Mouse (Mus musculus): Measurements from ENCODE around the gene Fam163a. TPM values are rescaled to one million over a fixed set of nuclear protein-coding genes. Genes with fewer than 3 reads are reported as not detected.
A peak's percentile ranks its signal among the peaks of the same experiment; 100 is the strongest.

Gene Fam163a
- polyA plus RNA-seq, 1 experiment from 2014 or later = not detected

DNA sequence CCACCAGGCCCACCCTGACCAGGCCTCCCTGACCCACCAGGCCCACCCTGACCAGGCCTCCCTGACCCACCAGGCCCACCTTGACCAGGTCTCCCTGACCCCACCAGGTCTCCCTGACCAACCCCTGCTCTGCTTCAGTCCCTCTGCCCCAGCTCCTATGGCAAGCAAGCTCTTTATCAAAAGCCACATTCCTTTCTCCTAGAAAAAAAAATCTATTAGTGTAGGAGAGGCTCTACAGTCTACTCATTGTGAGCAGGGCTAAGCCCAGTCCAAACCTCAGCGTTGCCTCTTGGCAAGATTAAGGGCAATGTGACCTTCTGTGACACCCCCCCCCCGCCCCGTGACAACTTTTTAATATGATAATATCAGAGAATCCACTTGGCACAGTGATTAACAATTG lies 120.2 kb downstream of the Fam163a start:
- H3K36me3 ChIP-seq (replicated peaks) = no peaks in the 10 kb centered on the region
- no peak overlapping the region for H3K4me3 ChIP-seq (replicated peaks)
- no peaks in the 10 kb centered on the region for H3K9me3 ChIP-seq (replicated peaks)
- H3K27ac ChIP-seq (replicated peaks) = no peak overlapping the region
- 48% methylated on average over 3 of the region's 3 CpGs for WGBS (ENCODE audit: insufficient replicate concordance)
- H3K4me1 ChIP-seq (replicated peaks) = peaks cover 4% of the 10 kb centered on the region; the same call in 1 of the 2 replicates
- ATAC-seq (ENCODE audit: insufficient read depth) = no peak
- H3K9ac ChIP-seq = no peak overlapping the region
- no peak overlapping the region for H3K4me2 ChIP-seq
- 0 out of 2 replicates have a peak, but pooled peaks cover 2% of the 10 kb centered on the region for H3K27me3 ChIP-seq

DNA sequence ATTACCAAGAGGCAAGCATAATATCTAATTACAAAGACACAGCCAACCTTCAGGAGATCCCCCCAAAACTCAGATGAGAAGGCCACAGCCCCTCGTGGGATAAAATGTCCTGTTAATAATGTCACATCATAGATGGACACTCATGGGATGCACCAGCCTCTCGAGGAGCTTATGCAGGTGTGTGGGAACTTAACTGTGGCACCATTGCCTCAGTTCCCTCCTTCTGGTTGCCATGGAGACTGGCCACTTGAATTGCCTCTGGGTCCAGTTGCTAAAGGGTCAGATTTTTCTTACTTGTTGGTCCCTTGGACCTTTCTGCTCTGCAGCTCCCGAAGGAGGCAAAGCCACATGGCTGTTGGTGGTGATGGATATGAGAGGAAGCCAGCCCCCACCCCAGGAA lies 127.2 kb downstream of the Fam163a start:
- no peak for ATAC-seq (ENCODE audit: insufficient read depth)
- no peaks in the 10 kb centered on the region for H3K27me3 ChIP-seq
- no peaks in the 10 kb centered on the region for H3K9me3 ChIP-seq (replicated peaks)
- H3K36me3 ChIP-seq (replicated peaks) = no peaks in the 10 kb centered on the region
- no peak overlapping the region for H3K4me2 ChIP-seq
- H3K9ac ChIP-seq = no peak overlapping the region
- H3K4me1 ChIP-seq (replicated peaks) = peaks cover 10% of the 10 kb centered on the region
- no peak overlapping the region for H3K27ac ChIP-seq (replicated peaks)
- WGBS (ENCODE audit: insufficient replicate concordance) = 40% methylated on average over 3 of the region's 3 CpGs
- no peak overlapping the region for H3K4me3 ChIP-seq (replicated peaks)

DNA sequence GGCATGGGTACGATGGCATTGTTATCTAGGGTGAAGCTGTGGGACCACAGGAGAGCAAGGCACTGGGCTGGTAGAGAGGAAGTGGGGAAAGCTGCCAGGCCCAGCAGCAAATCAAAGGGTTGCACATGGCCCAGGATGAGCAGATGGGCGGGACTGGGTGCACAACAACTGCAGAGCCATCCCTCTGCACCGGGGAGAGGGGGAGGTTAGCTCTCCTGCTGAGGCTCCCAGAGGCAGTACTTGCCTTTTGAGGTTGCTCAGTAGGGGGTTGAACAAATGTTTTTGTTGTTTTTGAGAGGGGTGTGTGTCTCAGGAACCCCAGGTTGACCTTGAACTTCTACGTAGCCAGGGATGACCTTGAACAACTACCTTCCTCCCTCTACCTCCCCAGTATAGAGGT lies 128.4 kb downstream of the Fam163a start:
- Histone ChIP-seq H3K9ac (no peak overlapping the region), H3K27ac (replicated peaks) (no peak overlapping the region), H3K27me3 (no peaks in the 10 kb centered on the region), H3K36me3 (replicated peaks) (no peaks in the 10 kb centered on the region), H3K4me3 (replicated peaks) (no peak overlapping the region), H3K9me3 (replicated peaks) (no peaks in the 10 kb centered on the region), H3K4me2 (no peak overlapping the region), H3K4me1 (replicated peaks) (peaks cover 13% of the 10 kb centered on the region)
- ATAC-seq (ENCODE audit: insufficient read depth) = no peak
- 28% methylated on average over 4 of the region's 4 CpGs for WGBS (ENCODE audit: insufficient replicate concordance)

DNA sequence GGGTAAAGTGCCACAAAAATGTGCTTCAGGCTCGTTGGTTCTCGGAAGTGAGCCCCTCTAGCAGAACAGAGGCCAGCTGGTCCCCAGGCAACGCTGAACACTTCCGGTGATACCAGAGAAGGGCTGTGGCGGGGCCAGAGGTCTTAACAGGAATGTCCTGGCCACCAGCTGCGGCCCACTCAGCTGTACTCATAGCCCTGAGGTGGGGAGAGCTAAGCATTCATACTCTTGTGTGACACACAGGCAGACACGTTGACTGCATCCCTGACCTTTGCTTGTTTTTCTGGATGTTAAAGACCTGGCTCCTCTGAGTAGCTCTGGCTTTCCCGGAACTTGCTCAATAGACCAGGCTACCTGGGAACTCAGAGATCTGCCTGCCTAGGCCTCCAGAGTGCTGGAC lies 130.3 kb downstream of the Fam163a start:
- H3K27me3 ChIP-seq = no peaks in the 10 kb centered on the region
- no peak for ATAC-seq (ENCODE audit: insufficient read depth)
- H3K4me1 ChIP-seq (replicated peaks) = peaks cover 20% of the 10 kb centered on the region
- 56% methylated on average over 8 of the region's 8 CpGs for WGBS (ENCODE audit: insufficient replicate concordance)
- no peak overlapping the region for H3K4me3 ChIP-seq (replicated peaks)
- no peaks in the 10 kb centered on the region for H3K9me3 ChIP-seq (replicated peaks)
- 0 out of 2 replicates have a peak overlapping the region, but pooled peaks have one; percentile 33 for H3K27ac ChIP-seq (replicated peaks)
- no peak overlapping the region for H3K9ac ChIP-seq
- H3K4me2 ChIP-seq = no peak overlapping the region
- no peaks in the 10 kb centered on the region for H3K36me3 ChIP-seq (replicated peaks)

DNA sequence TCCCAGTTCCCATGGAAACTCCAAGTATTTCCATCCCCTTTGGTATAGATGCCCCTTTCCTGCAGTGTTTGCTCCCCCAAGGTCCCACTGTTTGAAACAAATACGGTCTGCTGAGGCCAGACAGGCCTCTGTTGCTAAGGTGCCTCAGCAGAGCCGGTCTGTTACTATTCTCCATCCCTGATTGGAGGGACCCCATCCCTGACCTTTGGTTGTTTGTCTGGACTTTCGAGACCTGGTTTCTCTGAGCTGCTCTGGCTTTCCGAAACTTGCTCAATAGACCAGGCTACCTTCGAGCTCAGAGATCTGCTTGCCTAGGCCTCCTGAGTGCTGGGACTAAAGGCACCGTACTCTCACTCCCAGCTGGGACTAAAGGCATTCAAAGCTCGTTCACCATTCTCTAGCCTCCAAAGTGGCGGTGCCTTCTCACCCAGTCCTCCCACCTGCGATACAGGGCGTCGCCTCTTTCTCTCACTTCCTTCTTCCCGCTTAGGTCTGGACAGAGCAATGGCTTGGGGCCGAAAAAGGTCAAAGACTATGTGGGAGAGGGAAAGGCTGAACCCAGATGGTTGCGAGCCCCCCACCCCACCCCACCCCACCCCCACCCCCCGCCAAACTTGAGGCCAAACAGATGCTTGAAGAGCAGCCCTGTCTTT lies 131.5 kb downstream of the Fam163a start:
- no peak overlapping the region for H3K4me2 ChIP-seq
- peak; percentile 73 for ATAC-seq (ENCODE audit: insufficient read depth)
- 59% methylated on average over 15 of the region's 15 CpGs for WGBS (ENCODE audit: insufficient replicate concordance)

DNA sequence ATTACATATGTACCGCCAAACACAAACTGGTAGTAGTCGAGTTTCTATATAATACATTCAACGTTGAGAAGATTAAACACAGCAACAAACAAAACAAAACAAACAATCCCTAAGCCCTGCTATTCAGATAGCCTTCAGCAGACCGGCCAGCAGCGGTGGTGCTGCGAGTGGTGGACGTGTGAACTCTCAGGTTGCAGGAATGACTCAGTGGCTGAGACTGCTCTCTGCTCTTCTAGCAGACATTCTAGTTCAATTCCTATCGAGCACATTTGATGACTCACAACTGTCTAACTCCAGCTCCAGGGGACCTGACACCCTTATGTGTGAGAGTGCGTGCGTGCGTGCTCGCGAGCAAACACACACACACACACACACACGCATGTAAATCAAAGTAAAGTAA lies 134.7 kb downstream of the Fam163a start:
- Histone ChIP-seq H3K36me3 (replicated peaks) (peaks cover 32% of the 10 kb centered on the region), H3K27me3 (no peaks in the 10 kb centered on the region), H3K4me3 (replicated peaks) (no peak overlapping the region), H3K4me1 (replicated peaks) (peaks cover 25% of the 10 kb centered on the region), H3K9ac (no peak overlapping the region), H3K4me2 (no peak overlapping the region), H3K9me3 (replicated peaks) (no peaks in the 10 kb centered on the region), H3K27ac (replicated peaks) (no peak overlapping the region)
- no peak for ATAC-seq (ENCODE audit: insufficient read depth)
- 76% methylated on average over 14 of the region's 14 CpGs for WGBS (ENCODE audit: insufficient replicate concordance)

More for the DNA sequence above, 131.5 kb downstream of the Fam163a start:
- H3K9me3 ChIP-seq (replicated peaks) = no peaks in the 10 kb centered on the region
- H3K4me3 ChIP-seq (replicated peaks) = no peak overlapping the region
- peaks cover 20% of the 10 kb centered on the region for H3K4me1 ChIP-seq (replicated peaks)
- H3K27ac ChIP-seq (replicated peaks) = peak overlapping the region; percentile 78
- H3K36me3 ChIP-seq (replicated peaks) = peaks cover 2% of the 10 kb centered on the region; the same call in 1 of the 2 replicates
- no peaks in the 10 kb centered on the region for H3K27me3 ChIP-seq
- no peak overlapping the region for H3K9ac ChIP-seq

DNA sequence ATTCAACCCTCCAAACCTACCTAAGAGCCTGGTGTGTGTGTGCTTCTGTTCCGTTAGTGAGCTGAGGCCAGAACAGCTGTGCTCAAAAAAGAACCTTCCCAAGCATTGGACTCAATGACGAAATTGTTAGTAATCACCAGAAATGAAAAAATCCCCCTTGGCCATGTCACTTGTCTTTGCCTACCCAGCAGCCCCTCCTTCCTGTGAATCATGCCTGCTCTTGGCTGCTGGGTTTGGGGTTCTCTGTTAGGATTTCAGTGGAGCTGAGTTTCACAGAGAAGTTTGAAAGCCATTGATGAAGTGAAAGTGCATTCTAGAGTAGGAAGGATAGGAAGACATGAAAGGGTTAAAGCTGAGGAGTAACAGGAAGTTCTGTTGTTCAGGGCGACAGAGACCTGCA lies 138.7 kb downstream of the Fam163a start:
- H3K9ac ChIP-seq = no peak overlapping the region
- no peak for ATAC-seq (ENCODE audit: insufficient read depth)
- H3K9me3 ChIP-seq (replicated peaks) = no peaks in the 10 kb centered on the region
- no peak overlapping the region for H3K4me3 ChIP-seq (replicated peaks)
- H3K4me2 ChIP-seq = no peak overlapping the region
- 60% methylated on average over 3 of the region's 3 CpGs for WGBS (ENCODE audit: insufficient replicate concordance)
- peaks cover 12% of the 10 kb centered on the region; the same call in 1 of the 2 replicates for H3K4me1 ChIP-seq (replicated peaks)
- H3K27me3 ChIP-seq = no peaks in the 10 kb centered on the region
- peaks cover 69% of the 10 kb centered on the region for H3K36me3 ChIP-seq (replicated peaks)
- H3K27ac ChIP-seq (replicated peaks) = no peak overlapping the region

DNA sequence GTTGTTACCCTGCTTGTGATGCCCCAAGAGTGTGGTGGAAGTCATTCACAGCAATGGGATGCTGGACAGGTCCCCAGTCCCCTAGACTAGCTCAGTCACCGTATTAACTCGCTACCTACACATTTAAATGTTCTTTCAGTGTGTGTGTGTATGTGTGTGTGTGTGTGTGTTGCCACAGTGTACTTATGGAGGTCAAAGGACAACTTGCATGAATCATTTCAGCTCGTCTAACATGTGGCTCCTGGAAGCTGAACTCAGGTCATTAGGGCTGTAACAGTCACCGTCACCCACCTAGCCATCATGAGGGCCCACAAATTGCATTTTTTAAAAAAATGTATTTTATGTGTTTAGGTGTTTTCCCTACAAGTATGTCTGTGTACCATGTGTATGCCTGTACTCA lies 142.6 kb downstream of the Fam163a start:
- Histone ChIP-seq H3K27ac (replicated peaks) (no peak overlapping the region), H3K27me3 (no peaks in the 10 kb centered on the region), H3K4me3 (replicated peaks) (no peak overlapping the region), H3K36me3 (replicated peaks) (peaks cover 90% of the 10 kb centered on the region), H3K9ac (no peak overlapping the region), H3K4me1 (replicated peaks) (peaks cover 8% of the 10 kb centered on the region; the same call in 1 of the 2 replicates), H3K4me2 (no peak overlapping the region), H3K9me3 (replicated peaks) (no peaks in the 10 kb centered on the region)
- WGBS (ENCODE audit: insufficient replicate concordance) = 83% methylated on average over 4 of the region's 4 CpGs
- ATAC-seq (ENCODE audit: insufficient read depth) = no peak; the same call in 1 of the 2 replicates

DNA sequence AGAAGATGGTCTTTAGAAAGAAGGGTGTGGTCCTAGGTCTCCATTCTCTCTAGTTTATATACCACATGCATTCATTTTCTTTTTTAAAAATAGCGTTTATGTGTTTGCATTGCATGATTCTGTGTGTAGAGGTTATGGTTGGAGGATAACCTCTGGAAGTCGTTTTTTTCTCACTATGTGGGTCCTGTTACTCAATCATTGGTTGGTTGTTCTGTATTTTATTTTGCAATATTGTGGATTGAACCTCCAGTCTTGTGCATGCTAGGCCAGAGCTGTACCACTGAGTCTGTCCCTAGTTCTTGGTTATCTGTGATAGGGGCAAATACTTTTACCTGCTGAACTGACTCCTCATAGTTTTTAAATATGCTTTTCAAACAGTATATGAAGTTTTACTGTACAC lies 146.6 kb downstream of the Fam163a start:
- Histone ChIP-seq H3K27me3 (no peaks in the 10 kb centered on the region), H3K4me1 (replicated peaks) (peaks cover 5% of the 10 kb centered on the region; the same call in 1 of the 2 replicates), H3K9ac (no peak overlapping the region), H3K36me3 (replicated peaks) (peaks cover 89% of the 10 kb centered on the region), H3K27ac (replicated peaks) (no peak overlapping the region), H3K4me2 (no peak overlapping the region), H3K4me3 (replicated peaks) (no peak overlapping the region), H3K9me3 (replicated peaks) (no peaks in the 10 kb centered on the region)
- ATAC-seq (ENCODE audit: insufficient read depth) = no peak
- 72% methylated on average over 2 of the region's 2 CpGs for WGBS (ENCODE audit: insufficient replicate concordance)

DNA sequence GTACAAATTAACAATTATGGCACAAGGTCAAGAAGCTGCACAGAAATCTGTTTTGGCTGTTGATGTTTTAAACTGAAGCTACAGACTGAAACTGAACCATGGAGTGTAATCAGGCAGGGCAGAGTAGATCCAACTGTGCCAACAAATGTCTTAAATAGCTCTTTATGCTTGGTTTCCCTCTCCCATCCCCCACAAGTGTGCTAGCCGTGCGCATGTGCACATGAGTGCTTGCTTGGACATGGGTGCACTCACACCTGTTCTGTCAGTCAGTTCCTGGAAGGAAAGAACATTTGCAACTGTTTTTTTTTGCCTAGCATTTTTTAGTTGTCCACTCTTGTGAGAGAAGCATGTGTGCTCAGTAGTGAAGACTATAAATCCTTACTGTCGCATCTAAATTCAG lies 158.1 kb downstream of the Fam163a start:
- Histone ChIP-seq H3K9me3 (replicated peaks) (no peaks in the 10 kb centered on the region), H3K9ac (no peak overlapping the region), H3K27me3 (no peaks in the 10 kb centered on the region), H3K36me3 (replicated peaks) (peaks cover 91% of the 10 kb centered on the region), H3K27ac (replicated peaks) (no peak overlapping the region), H3K4me3 (replicated peaks) (no peak overlapping the region), H3K4me1 (replicated peaks) (peaks cover 45% of the 10 kb centered on the region), H3K4me2 (no peak overlapping the region)
- WGBS (ENCODE audit: insufficient replicate concordance) = 89% methylated on average over 3 of the region's 3 CpGs
- no peak for ATAC-seq (ENCODE audit: insufficient read depth)

DNA sequence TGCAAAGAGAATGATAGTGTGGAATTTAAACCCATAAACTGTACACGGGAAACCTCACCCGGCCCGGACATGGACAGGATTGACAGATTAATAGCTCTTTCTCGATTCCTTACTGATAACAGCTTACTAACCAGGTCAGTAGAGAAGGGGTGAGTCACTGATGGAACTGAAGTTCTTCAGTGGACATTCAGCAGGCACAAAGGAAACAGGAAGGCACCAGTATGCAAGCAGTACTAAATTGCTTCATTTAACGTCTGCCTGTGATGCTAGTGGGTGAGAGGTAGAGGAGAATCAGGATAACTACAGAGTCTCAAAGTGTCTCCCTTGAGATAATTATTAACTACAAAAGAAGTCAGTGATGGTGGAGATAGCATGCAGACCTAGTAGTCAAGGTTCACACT lies 160.6 kb downstream of the Fam163a start:
- peaks cover 66% of the 10 kb centered on the region for H3K36me3 ChIP-seq (replicated peaks)

DNA sequence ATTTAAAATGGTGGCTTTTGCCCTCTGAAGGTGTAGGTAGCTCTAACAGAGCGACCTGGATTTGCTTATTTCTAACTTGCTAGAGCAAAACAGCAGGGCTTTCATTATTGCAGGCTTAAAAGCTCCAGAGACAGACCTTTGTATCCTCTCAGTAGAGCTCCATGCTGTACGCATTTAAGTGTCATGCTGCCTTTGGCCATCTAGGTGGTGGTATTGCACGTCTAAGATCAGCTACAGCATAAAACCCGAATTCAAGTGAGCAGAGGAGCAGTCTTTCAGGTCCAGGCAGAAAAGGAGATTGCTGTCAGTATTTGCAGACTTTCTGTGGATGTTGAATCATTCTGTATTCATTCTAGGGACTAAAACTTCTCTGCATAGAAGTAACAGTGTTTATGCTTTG lies 161.8 kb downstream of the Fam163a start:
- no peaks in the 10 kb centered on the region for H3K9me3 ChIP-seq (replicated peaks)
- 17% methylated on average over 4 of the region's 4 CpGs for WGBS (ENCODE audit: insufficient replicate concordance)
- H3K27ac ChIP-seq (replicated peaks) = 0 out of 2 replicates have a peak overlapping the region, but pooled peaks have one; percentile 29
- H3K4me1 ChIP-seq (replicated peaks) = peaks cover 73% of the 10 kb centered on the region
- H3K4me3 ChIP-seq (replicated peaks) = no peak overlapping the region; the same call in 1 of the 2 replicates
- no peak overlapping the region for H3K9ac ChIP-seq
- H3K36me3 ChIP-seq (replicated peaks) = peaks cover 55% of the 10 kb centered on the region
- no peak for ATAC-seq (ENCODE audit: insufficient read depth)
- H3K4me2 ChIP-seq = peak overlapping the region; percentile 31
- no peaks in the 10 kb centered on the region for H3K27me3 ChIP-seq

More for the DNA sequence above, 160.6 kb downstream of the Fam163a start:
- no peak overlapping the region for H3K4me3 ChIP-seq (replicated peaks)
- no peaks in the 10 kb centered on the region for H3K9me3 ChIP-seq (replicated peaks)
- H3K27me3 ChIP-seq = no peaks in the 10 kb centered on the region
- peaks cover 62% of the 10 kb centered on the region for H3K4me1 ChIP-seq (replicated peaks)
- H3K4me2 ChIP-seq = no peak overlapping the region
- no peak overlapping the region for H3K27ac ChIP-seq (replicated peaks)
- ATAC-seq (ENCODE audit: insufficient read depth) = no peak
- WGBS (ENCODE audit: insufficient replicate concordance) = 43% methylated on average over 5 of the region's 5 CpGs
- no peak overlapping the region for H3K9ac ChIP-seq

All from liver, embryonic 15.5 days (tissue).